Mouse (Mus musculus) cerebellum, adult 11-12 months (tissue): ENCODE measurements around the gene Maml2.

Source experiments
- DNase-seq: peaks from one replicate; pipeline ENCODE4 v3.0.0; 2022

Maml2 gene

DNA sequence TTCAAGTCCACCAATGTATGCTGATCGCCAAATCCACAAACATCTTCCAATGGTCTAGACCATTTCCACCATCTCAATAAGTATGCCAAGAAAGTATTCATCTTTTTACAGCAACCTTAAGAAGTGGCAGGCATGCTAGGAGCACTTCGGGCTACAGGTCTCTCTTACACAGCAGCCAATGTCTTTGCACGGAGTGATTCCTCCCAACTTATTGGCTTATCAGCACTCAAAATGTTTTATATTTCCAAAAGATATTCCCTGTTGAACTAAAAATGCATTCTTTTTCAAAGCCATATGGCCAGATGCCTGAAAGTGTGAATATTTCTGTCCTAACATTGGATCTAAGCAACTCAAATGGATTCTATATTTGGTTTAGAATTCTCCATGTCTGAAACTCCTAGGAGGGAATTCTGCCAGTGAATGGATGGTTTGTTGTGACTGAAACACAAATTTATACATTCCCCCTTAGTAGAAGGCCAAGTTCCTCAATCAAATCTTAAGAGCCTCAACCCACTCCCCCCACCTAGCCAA, 326.2 kb downstream of the Maml2 start:
- DNase-seq: no peak

DNA sequence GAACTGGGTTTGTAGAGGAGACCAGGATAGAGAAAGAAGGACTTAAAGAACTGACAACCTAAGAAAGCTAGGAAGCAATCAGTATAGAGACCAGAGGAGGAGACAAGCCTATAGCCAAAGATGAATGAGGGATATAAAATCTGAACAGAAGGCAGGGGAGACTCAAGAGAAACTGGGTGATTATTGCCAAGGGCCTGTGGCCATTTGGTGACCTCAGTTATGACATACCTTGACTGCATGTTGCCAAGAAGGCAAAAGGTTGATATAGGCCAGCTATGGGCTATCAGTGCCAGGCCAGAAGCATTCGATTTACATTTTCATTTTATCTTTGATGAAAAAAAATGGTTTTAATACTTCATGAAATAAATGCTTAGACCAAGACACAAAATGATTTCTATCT, 327.0 kb downstream of the Maml2 start:
- peak; percentile 40 for DNase-seq

DNA sequence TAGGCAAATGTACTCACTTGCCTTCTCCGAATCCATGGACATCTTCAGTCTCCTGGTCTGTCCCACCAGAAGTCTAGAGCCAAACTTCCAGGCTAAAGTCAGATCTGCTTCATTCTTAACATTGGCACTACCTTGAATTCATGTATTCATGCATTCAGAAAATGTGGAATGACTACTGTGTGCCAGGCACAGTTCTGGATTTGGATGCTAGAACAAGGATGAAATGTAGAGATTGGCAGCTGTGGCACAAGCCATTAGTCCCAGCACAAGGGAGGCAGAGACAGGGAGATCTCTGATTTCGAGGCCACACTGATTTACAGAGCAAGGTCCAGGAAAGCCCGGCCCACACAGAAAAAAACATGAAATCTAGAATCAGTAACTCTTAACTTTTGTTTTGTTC, 327.5 kb downstream of the Maml2 start:
- no peak for DNase-seq

DNA sequence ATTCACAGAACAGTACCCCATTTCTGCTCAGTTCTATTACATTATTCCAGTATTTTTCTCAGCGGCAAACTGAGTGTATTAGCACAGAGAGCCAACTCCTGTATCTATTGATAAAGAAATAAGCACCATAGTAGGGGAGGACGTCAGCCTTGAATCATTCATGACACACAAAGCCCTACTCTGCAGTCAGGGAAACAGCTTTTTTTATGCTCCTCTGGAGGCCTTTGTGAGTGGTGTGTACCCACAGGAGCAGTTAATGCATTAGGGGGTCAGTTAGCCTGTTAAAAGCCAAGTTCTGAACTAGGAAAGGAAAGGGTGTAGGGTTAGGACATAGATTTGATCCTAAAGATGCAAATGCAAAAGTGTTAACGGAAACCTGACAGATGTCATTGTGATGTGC, 328.7 kb downstream of the Maml2 start:
- DNase-seq: no peak

DNA sequence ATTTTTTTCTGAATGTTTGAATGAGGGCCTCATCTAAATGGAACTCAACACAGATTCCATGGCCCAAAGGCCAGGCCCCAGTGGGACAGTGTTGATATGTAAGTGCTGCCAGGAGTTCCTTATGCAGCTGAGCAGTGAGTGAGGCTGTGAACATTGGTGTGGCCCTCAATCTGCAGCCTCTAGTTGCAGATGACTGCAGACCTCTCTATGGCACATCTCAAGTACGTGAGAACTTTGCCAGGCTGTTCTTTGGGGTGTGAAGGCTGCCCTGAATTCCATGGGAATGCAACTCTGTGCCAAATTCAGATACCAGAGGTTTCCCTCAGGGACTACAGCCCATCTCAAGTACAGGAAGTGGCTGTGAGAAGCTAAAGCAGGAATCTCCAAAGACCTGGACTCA, 335.6 kb downstream of the Maml2 start:
- DNase-seq: no peak

DNA sequence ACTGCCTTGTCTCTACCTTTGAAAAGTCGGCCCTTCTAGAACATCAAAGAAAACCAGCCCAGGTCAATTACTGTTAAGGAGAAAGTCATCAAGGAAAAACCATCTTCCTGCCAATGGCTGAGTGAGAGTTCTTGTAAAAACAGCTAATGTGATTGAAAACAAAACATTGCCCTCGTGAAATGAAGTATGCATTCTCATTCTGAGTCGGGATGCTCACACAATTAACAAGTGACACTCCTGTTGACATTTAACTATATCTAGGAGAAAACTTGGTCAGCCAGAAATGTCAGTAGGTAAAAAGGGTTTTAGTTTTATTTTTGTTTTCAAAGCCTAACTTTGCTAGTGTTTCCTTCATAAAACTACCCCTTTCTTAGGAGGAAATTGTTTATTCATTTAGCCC, 341.9 kb downstream of the Maml2 start:
- DNase-seq: no peak

DNA sequence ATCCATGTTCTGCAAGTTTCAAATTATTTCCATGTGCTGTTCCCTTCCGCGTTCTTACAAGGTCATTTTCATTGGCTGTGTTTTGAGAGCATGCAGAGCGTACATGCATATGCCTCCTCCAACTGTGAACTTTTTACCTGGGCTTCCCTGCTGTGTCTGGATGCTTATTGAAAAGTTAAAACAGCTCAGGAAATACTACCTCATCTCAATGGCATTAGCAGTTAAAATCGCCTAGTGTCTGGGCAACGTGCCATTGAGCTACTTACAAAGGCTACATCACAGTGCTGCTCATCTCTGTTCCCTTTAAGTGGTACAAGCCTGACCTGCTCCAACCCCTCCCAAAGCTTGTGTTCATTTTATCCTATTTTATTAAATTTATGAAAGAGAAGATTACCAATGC, 347.4 kb downstream of the Maml2 start:
- peak; percentile 61 for DNase-seq

DNA sequence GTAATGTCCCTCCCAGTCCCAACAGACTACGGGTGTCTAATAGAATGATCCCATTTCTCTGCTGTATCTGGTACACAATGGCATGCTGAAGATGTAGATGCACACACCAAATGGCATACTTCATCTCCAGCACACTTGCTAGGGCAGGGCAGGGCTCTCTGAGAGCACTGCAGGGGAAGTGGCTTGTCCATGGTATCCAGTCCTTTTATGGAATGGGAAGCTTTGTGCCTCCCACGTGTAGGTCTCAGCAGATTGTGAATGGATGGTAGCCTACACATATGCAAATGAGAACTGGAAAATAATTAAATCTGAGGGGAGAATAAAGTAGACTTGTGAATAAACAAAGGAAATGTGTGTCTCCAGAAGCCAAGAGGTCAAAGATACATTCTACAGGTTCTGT, 353.3 kb downstream of the Maml2 start:
- DNase-seq: no peak

DNA sequence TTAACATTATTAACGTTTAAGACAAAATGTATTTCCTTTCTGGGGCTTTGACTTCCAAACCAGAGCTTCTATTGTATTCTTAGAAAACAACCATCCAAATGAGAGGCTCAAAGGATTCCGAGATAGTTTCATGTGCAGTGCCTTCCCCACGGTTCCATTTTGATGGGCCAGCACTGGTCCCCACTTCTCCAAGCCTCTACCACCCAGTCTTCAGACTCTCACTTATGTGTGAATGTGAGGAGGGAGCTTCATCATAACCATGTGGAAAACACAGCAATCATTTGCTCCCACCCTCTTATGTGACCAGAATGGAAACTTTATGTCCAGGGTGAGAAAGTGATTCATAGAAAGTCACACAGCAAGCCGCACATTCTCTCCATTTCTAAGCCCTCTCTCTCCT, 354.1 kb downstream of the Maml2 start:
- no peak for DNase-seq

DNA sequence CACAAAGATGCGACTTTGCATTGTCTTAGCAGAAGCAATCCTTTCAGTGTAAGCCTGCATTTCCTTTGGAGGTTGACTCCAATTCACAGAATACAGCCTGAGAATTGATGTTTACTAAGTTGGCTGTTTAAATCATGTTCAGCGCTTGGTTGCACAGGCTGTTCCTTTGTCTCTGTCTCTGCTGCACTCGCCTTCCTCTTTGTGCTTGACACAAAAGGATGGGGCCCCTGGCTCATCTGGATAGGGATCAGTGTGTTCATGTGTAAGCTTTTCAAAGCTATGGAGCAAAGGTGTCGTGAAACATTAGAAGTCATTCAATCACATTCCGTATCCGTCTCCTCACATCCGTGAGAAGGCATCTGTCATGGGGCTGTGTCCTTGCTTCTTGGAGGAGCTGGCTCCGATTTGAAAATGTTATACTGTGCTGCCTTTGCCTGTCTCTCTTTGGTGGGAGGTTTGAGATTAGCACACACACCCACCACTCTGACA, 354.7 kb downstream of the Maml2 start:
- DNase-seq: no peak

DNA sequence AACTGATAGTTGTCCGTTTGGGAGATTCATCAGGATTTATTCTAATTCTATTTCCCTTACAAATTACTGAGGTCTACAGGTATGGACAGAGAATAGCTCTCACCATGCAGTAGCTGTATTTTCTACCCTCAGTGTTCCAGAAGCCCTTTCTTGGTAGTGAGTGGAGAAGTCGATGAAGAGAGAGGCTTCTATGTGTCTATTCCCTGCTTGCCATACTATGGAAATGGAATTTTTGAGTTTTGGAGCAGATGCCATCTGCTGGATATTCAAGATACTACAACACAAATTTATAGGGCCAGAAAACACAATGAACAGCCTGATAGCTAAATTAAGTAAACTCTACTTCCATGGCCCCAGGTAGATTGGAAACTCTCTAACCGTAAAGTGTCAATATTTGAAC, 355.2 kb downstream of the Maml2 start:
- no peak for DNase-seq

DNA sequence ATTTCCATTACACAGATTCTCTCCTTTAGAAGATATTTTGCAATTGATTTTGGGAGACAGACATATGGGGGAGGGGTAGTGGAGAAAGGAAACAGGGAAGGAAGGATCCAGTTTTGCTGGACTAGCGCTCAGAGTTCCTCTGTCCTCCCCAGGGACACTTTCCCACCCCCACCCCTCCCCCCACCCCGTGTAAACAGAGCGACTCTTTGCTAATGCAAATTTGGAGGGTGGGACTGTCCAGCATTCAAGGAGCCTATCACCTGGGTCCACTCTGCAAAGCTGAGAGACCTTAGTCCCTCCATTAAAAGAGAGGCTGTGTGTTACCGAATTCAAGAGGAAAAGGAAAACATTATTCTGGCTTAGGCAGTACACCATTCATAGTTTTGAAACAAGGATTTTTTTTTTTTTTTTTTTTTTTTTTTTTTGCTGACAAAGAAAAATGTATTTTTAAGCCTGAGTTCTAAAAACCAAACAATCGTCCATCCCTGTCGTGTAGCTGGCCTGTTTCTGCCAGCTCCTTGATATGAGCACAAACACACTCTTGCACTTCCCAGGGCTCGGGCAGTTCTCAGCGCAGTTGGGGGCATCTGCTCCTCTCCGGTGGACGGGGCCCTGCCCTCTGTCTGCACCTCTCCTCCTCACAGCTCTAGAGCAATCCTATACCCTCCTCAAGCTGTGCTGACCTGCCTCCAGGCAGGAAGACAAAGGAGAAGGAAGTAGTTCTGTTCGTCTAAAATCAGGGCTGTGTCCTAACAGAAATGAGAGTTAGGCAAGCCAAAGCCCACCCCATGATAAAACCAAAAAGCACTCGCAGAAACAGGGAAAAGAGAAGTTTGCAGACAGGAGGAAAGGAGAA, 364.2 kb downstream of the Maml2 start:
- no peak for DNase-seq

DNA sequence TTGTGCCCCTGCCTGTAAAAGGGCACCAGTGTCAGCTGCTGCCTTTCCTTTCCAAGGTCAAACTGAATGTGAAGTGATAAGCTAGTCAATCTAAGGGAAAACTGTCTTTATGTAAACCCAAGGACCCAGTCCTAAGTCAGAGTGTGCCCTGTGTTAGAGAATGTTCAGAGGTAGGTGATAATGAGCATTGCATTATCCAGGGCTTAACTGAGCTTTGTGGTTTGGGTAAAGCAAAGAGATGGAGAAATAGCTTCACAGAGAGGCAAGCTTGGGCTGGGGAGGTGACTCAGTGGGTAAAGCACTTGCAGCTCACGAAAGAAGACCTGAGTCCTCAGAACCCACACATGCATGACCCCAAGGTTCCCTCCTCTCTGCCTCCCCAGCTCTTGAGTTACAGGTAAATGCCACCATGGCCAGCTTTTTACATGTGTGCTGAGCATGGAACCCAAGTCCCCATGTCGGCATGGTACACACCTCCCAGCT, 367.8 kb downstream of the Maml2 start:
- DNase-seq: no peak

DNA sequence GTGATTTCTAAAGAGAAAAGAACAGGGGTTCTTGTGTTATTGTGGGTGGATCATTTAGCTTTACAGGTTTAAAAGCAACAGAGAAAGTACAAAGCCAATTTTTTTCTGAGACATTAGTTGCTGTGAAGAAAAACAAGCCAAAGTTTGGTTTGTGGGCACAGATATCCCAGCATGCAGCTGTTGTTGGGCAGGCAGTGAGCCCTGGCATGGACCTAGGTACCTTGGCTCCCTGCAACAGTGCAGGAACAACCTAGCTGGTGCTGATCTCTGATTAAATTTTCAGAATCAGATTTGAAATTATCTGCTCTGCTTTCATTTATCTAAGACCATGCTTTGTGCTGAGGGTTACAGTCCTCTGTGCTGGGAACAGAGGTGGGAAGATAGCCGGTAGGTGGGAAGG, 370.2 kb downstream of the Maml2 start:
- DNase-seq: no peak

DNA sequence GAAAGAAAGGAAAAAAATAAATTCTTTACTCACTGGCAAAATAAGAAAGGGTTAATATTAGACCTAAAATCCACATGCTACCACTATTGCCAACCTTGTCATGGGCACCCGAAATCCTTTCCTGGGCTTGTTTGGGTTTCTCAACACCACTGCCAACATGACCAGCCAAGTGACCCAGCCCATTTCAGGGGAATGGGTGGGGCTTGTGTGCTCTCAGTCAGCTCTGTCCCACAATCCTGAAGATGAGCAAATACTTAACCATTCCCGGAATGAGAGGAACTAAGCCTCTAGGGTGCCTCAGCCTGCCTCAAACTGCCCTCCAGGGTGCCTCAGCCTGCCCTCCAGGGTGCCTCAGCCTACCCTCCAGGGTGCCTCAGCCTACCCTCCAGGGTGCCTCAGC, 371.0 kb downstream of the Maml2 start:
- DNase-seq: no peak

DNA sequence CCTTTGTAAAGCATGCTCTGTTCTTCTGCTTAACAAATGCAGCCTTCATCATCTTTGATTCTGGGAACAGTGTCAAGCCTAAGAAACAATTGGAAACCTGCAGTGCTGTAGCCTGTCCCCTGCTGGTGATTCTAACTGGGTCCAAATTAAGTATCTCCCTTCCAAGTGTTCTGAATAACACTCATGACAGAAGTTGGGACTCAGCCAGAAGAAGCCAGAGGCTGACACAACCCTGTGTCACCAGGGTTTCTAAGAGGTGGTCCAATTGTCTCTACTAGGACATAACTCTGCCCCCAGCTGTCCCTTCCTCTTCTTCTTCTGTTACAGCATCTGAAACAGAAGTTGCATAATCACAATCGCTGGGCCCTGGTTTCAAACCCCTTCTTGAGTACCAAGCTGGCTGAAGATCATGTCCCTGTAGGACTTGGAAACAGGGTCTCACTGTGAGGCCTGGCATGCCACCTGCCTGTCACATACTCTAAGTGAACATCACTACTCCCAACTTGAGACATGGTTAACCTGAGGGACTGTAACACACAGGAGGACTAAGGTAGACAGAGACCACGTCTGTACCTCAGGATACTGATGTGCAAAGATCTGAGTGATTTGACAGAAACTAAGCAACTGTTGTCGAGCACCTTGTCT, 373.5 kb downstream of the Maml2 start:
- peak; percentile 82 for DNase-seq

DNA sequence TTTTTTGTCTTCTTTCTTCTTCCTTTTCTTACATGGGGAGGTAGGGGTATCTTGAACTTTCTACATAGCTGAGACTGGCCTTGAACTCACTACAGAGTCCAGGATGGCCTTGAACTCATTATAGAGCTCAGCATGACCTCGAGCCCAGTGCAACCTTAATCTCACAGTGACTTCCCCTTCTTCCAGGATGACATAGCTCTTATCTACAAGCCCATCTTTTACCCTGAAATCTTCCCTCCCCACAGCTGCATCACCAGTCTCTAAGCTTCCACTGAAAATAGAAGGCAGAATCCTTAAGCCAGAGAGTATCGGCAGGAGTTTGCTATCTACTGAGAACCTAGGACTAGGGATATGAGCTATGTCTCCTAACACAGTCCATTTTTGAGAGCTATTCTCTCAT, 375.5 kb downstream of the Maml2 start:
- DNase-seq: no peak

DNA sequence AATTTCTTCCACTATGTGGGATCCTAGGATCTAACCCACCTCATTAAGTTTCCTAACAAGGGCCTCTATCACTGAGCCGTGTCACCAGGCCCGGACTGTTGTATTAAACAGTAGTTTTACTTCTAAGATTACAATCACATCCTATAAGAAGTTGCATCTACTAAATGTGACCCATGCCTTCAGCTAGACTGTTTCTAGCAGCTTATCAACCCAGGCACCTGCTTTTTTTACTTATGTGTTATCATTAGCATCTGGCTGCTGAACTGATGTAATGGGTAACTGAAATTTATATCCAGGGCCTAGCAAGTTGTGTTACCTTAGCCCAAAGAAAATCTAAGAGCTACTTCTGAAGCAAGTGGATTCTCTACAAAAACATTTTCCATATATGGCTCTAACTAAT, 380.3 kb downstream of the Maml2 start:
- DNase-seq: no peak

DNA sequence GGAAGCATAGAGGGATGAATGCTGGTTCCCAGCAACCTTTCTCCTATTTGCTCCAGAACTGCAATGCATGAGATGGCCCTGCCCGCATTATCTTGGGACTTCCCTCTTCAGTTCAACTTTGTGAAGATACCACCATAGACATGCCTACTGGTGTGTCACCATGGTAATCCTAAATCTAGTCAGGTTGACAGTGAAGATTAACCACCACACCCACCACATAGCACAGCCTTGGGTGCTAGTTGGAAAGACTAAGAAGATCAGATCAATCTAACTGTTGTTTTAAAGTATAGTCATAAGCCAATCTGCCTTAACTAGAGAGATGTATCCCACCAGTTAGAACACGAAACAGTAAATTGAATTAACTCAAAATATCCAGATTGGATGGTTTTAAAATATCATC, 381.9 kb downstream of the Maml2 start:
- no peak for DNase-seq

DNA sequence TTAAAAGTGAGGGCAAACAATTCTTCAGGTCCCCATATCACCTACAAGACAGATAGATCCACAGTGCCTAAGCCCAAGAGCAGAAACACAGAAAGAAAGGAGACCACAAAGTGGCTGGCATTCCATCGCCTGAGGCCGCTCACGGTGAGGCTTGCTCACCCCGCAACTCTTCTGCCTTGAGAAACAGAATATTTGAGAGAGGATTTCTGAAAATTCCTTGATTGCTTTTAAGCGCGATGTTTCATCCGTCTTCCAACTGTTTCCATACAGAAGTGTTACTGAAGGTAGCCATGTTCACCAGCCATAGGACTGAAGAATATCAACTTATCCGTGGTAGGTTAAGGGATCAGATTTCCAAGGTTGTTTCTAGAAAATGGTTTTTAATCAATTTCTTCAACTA, 383.4 kb downstream of the Maml2 start:
- DNase-seq: no peak

DNA sequence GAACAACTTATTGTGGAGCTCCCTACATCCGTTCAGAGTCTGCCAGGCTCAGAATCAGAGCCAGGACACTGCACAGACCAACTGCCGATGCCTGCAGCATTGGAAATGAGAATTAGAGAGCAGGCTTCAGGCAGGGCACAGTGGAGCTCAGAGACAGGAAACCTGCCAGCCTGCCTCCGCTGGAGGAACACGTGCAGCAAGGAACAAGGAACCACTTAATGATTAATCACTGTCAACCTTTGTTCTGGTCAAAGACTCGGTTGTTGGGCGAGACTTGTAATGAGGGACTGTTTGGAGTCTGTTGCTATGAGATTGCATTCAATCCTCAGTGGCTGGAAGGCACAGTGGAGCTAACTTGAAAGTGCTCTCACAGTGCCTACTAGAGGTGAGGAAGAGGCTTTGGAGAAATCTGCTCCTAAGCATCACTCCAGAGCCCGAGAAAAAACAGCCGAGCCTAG, 383.9 kb downstream of the Maml2 start:
- peak; percentile 62 for DNase-seq

DNA sequence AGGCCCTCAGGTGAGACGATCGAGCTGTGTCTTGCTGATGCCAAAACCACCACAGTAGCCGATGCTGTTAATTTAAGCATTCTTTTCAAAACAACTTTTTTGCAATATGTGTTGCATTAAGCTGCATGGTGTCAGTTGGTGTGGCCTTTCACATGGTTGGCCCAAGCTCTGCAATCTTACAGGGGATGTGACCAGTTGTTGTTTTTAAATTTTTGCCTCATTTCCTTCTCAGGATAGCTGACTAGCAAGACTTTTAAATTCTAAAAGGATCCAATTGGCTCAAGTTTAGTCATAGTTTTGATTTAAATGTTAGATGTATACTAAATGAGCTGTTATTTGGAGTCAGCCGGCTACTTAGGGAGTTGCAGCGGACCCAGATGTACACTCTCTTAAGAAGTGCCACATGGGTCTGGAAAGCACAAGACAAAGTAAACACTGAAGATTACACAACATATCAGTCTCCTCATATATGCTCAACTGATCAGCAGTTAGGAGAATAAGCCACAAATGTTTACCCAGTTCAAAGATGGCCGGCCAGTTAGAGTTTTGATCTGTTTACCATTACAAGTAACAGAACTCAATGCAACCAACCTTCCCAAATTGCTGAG, 386.7 kb downstream of the Maml2 start:
- no peak for DNase-seq

DNA sequence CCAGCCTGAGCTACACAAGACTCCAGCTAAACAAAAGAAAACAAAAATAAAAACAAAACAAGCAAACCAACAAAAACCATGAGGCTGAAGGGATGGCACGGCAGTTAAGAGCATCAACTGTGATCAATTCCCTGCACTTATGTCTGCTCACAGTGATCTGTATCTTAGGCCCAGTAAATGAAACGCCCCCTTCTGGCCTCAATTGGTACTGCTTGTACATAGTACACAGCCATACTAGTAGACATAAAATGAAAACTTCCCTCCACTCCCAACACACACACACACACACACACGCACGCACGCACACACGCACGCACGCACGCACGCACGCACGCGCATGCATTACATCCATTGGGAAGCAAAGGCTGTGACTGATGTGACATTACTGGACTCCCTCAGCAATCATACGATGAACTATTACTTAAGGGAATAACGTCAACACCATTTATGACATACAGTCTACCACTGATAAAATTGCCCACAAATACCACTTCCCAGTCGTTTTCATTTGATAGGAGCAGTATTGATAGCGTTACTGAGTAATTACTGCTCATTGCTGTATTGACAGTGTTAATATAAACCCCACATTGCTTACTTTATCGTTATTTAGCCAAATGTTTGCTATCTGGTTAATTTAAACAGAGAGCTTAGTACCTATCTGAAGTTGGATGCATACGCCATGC, 389.4 kb downstream of the Maml2 start:
- no peak for DNase-seq
